Mouse (Mus musculus): ENCODE results near the gene Phactr3. TPM values are rescaled to one million over a fixed set of nuclear protein-coding genes. Genes with fewer than 3 reads are reported as not detected.

Gene Phactr3
- polyA plus RNA-seq, 1 experiment from 2014 or later = not detected

- in situ Hi-C loops (cut with MboI; ENCODE audit: low pct_unique_long_range_greater_than_20kb) = loop anchor here (25.0 kb wide), 1 partner anchor 1765 kb away; no protein-coding TSS in a partner anchor
- no peak for ATAC-seq
- DNase-seq (ENCODE audit: low read depth, low spot score) = no peak
- ChIA-PET POLR2A (no interaction called here), CTCF (interaction anchor here (1.4 to 1.6 kb wide), 2 partner anchors 20 to 24 kb away, joined by 4 to 5 read pairs; no protein-coding TSS in a partner anchor)
- no peak for TF ChIP-seq CTCF (IDR thresholded peaks at IDR 0.05)
- H3K27me3 ChIP-seq = peaks cover 5% of the 10 kb centered on the region
Observed at GRCm38 (mm10) chr2:178121946-178122665, 3.3 kb downstream of the Phactr3 start.

GRCm38 (mm10) chr2:178123466-178123865, 4.7 kb downstream of the Phactr3 start:
- no peak for TF ChIP-seq CTCF (IDR thresholded peaks at IDR 0.05)
- POLR2A ChIA-PET = no interaction called here
- ATAC-seq = no peak
- CTCF ChIA-PET = interaction anchor here (2.1 kb wide), 1 partner anchor 14 kb away, joined by 5 read pairs; no protein-coding TSS in a partner anchor
- DNase-seq (ENCODE audit: low read depth, low spot score) = no peak
- in situ Hi-C loops (cut with MboI; ENCODE audit: low pct_unique_long_range_greater_than_20kb) = loop anchor here (25.0 kb wide), 1 partner anchor 1764 kb away; no protein-coding TSS in a partner anchor
- H3K27me3 ChIP-seq = peaks cover 5% of the 10 kb centered on the region

- H3K27me3 ChIP-seq = peaks cover 5% of the 10 kb centered on the region
- ChIA-PET POLR2A (no interaction called here), CTCF (interaction anchor here (2.1 kb wide), 1 partner anchor 12 kb away, joined by 5 read pairs; no protein-coding TSS in a partner anchor)
- DNase-seq (ENCODE audit: low read depth, low spot score) = no peak
- in situ Hi-C loops (cut with MboI; ENCODE audit: low pct_unique_long_range_greater_than_20kb) = no loop called here
- no peak for TF ChIP-seq CTCF (IDR thresholded peaks at IDR 0.05)
- no peak for ATAC-seq
Observed at GRCm38 (mm10) chr2:178125427-178125826, 6.7 kb downstream of the Phactr3 start.

GRCm38 (mm10) chr2:178126041-178126820, 7.5 kb downstream of the Phactr3 start:
- DNase-seq (ENCODE audit: low read depth, low spot score) (no peak), ATAC-seq (no peak)
- in situ Hi-C loops (cut with MboI; ENCODE audit: low pct_unique_long_range_greater_than_20kb) = no loop called here
- no peak for TF ChIP-seq CTCF (IDR thresholded peaks at IDR 0.05)
- H3K27me3 ChIP-seq = peaks cover 5% of the 10 kb centered on the region
- ChIA-PET CTCF (interaction anchor here (1.0 kb wide), 1 partner anchor 289 kb away, joined by 3 read pairs; no protein-coding TSS in a partner anchor), POLR2A (interaction anchor here (0.6 kb wide), 1 partner anchor 19 kb away, joined by 3 read pairs; no protein-coding TSS in a partner anchor)

GRCm38 (mm10) chr2:178128594-178128993, 9.8 kb downstream of the Phactr3 start:
- ChIA-PET CTCF (no interaction called here), POLR2A (no interaction called here)
- H3K27me3 ChIP-seq = peaks cover 5% of the 10 kb centered on the region
- DNase-seq (ENCODE audit: low read depth, low spot score) (no peak), ATAC-seq (no peak)
- in situ Hi-C loops (cut with MboI; ENCODE audit: low pct_unique_long_range_greater_than_20kb) = no loop called here
- no peak for TF ChIP-seq CTCF (IDR thresholded peaks at IDR 0.05)

- no peak for DNase-seq (ENCODE audit: low read depth, low spot score)
- POLR2A ChIA-PET = no interaction called here
- in situ Hi-C loops (cut with MboI; ENCODE audit: low pct_unique_long_range_greater_than_20kb) = no loop called here
Observed at GRCm38 (mm10) chr2:178129161-178129560, 10.4 kb downstream of the Phactr3 start.

GRCm38 (mm10) chr2:178129676-178130075, 10.9 kb downstream of the Phactr3 start:
- CTCF ChIA-PET = no interaction called here
- ATAC-seq = no peak
- H3K27me3 ChIP-seq = peaks cover 8% of the 10 kb centered on the region
- no peak for DNase-seq (ENCODE audit: low read depth, low spot score)
- in situ Hi-C loops (cut with MboI; ENCODE audit: low pct_unique_long_range_greater_than_20kb) = no loop called here
- POLR2A ChIA-PET = no interaction called here
- no peak for TF ChIP-seq CTCF (IDR thresholded peaks at IDR 0.05)

More at GRCm38 (mm10) chr2:178129161-178129560, 10.4 kb downstream of the Phactr3 start:
- no peak for TF ChIP-seq CTCF (IDR thresholded peaks at IDR 0.05)
- no peak for ATAC-seq
- CTCF ChIA-PET = no interaction called here
- H3K27me3 ChIP-seq = peaks cover 5% of the 10 kb centered on the region

- DNase-seq (ENCODE audit: low read depth, low spot score) = no peak
- no peak for TF ChIP-seq CTCF (IDR thresholded peaks at IDR 0.05)
- POLR2A ChIA-PET = no interaction called here
- in situ Hi-C loops (cut with MboI; ENCODE audit: low pct_unique_long_range_greater_than_20kb) = no loop called here
- CTCF ChIA-PET = no interaction called here
- H3K27me3 ChIP-seq = peaks cover 8% of the 10 kb centered on the region
- ATAC-seq = no peak
Observed at GRCm38 (mm10) chr2:178130536-178130935, 11.8 kb downstream of the Phactr3 start.

- H3K27me3 ChIP-seq = peaks cover 8% of the 10 kb centered on the region
- TF ChIP-seq CTCF (IDR thresholded peaks at IDR 0.05) = no peak
- CTCF ChIA-PET = no interaction called here
- no peak for DNase-seq (ENCODE audit: low read depth, low spot score)
- in situ Hi-C loops (cut with MboI; ENCODE audit: low pct_unique_long_range_greater_than_20kb) = no loop called here
- POLR2A ChIA-PET = no interaction called here
- ATAC-seq = no peak
Observed at GRCm38 (mm10) chr2:178131011-178131410, 12.2 kb downstream of the Phactr3 start.

GRCm38 (mm10) chr2:178131606-178132365, 13.0 kb downstream of the Phactr3 start:
- no peak for ATAC-seq
- peaks cover 8% of the 10 kb centered on the region for H3K27me3 ChIP-seq
- no peak for TF ChIP-seq CTCF (IDR thresholded peaks at IDR 0.05)
- in situ Hi-C loops (cut with MboI; ENCODE audit: low pct_unique_long_range_greater_than_20kb) = no loop called here
- ChIA-PET CTCF (no interaction called here), POLR2A (no interaction called here)
- no peak for DNase-seq (ENCODE audit: low read depth, low spot score)

Measured in Patski (cell line).